Mouse (Mus musculus): ENCODE data around the gene Dhx29. TPM values are rescaled to one million over a fixed set of nuclear protein-coding genes. Genes with fewer than 3 reads are reported as not detected.

The Dhx29 gene
- polyA plus RNA-seq, 1 experiment from 2014 or later, result 37.5 TPM

- Histone ChIP-seq H3K9ac (replicated peaks) (no peak overlapping the region), H3K36me3 (no peaks in the 10 kb centered on the region), H3K27me3 (peaks cover 88% of the 10 kb centered on the region), H3K4me2 (replicated peaks) (peak overlapping the region; percentile 80), H3K4me1 (peaks cover 49% of the 10 kb centered on the region), H3K27ac (replicated peaks) (no peak overlapping the region), H3K9me3 (no peaks in the 10 kb centered on the region), H3K4me3 (peak overlapping the region; percentile 53)
- no peak for ATAC-seq (ENCODE audit: low FRiP score, low read depth)
- WGBS, result 2% methylated on average over 19 of the region's 19 CpGs
Measured at GRCm38 (mm10) chr13:112988866-112989265, 61.6 kb downstream of the Dhx29 start.

DNA sequence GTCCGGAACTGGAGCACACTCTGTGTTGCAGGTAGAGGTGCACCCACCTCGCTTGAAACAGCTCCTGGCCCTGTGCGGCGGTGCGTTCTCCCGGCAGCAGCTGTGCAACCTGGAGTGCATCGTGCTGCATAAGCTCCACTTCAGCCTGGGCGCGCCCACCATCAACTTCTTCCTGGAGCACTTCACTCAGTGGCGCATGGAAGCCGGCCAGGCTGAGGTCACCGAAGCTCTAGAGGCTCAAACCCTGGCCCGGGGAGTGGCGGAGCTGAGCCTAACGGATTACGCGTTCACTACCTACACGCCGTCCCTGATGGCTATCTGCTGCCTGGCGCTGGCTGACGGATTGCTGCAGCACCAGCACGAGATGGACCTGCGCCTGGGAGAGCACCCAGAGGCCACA is 62.3 kb downstream of the Dhx29 start:
- H3K27me3 ChIP-seq, result peaks cover 90% of the 10 kb centered on the region
- H3K4me2 ChIP-seq (replicated peaks), result 0 out of 2 replicates have a peak overlapping the region, but pooled peaks have one; percentile 17
- WGBS, result 1% methylated on average over 23 of the region's 23 CpGs
- ATAC-seq (ENCODE audit: low FRiP score, low read depth), result no peak
- no peaks in the 10 kb centered on the region for H3K9me3 ChIP-seq
- peaks cover 55% of the 10 kb centered on the region for H3K4me1 ChIP-seq
- no peak overlapping the region for H3K27ac ChIP-seq (replicated peaks)
- no peaks in the 10 kb centered on the region for H3K36me3 ChIP-seq
- H3K4me3 ChIP-seq, result peak overlapping the region; percentile 22; the same call in 1 of the 2 replicates
- H3K9ac ChIP-seq (replicated peaks), result no peak overlapping the region

DNA sequence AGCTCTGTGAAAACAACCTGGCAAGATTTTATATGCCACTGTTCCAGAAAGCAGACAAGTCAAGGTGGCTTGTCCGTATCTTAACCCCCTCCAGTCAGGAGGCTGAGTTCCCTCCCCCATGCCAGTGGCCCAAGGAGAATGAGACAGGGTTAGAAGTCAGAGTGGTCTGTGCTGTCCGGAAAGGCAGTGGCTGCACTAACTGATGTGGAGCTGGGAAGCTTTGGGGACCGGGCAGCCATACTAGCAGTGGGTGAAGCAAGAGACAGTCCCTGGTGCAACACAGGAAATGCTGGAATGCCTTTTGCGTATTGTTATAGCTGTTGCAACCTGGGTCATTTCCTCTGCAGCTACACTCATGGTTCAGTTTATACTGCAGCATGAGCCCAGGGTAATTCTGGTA is 63.1 kb downstream of the Dhx29 start:
- no peak for ATAC-seq (ENCODE audit: low FRiP score, low read depth)
- Histone ChIP-seq H3K4me2 (replicated peaks) (no peak overlapping the region), H3K4me3 (no peak overlapping the region), H3K4me1 (peaks cover 55% of the 10 kb centered on the region), H3K9me3 (no peaks in the 10 kb centered on the region), H3K27ac (replicated peaks) (no peak overlapping the region), H3K27me3 (peaks cover 95% of the 10 kb centered on the region), H3K9ac (replicated peaks) (no peak overlapping the region), H3K36me3 (no peaks in the 10 kb centered on the region)
- WGBS, result 16% methylated on average over 4 of the region's 4 CpGs

- Histone ChIP-seq H3K36me3 (no peaks in the 10 kb centered on the region), H3K4me2 (replicated peaks) (peak within 1 kb of the TSS; percentile 91), H3K4me1 (peaks cover 32% of the 10 kb centered on the region), H3K9me3 (no peaks in the 10 kb centered on the region), H3K27ac (replicated peaks) (no peak within 1 kb of the TSS), H3K4me3 (peak within 1 kb of the TSS; percentile 49), H3K27me3 (peaks cover 97% of the 10 kb centered on the region), H3K9ac (replicated peaks) (peak within 1 kb of the TSS; percentile 43)
- 0% methylated on average over 60 of the region's 63 CpGs for WGBS
- ATAC-seq (ENCODE audit: low FRiP score, low read depth), result peak; percentile 45
Measured at GRCm38 (mm10) chr13:112993531-112994152, 66.4 kb downstream of the Dhx29 start, which contains the start of gene Mcidas. TSS of gene Mcidas (plus strand) at chr13:112993845.

- peak; percentile 52 for ATAC-seq (ENCODE audit: low FRiP score, low read depth)
- Histone ChIP-seq H3K36me3 (no peaks in the 10 kb centered on the region), H3K4me2 (replicated peaks) (peak overlapping the region; percentile 91), H3K9ac (replicated peaks) (peak overlapping the region; percentile 43), H3K27ac (replicated peaks) (no peak overlapping the region), H3K9me3 (no peaks in the 10 kb centered on the region), H3K27me3 (peaks cover 97% of the 10 kb centered on the region), H3K4me1 (peaks cover 31% of the 10 kb centered on the region), H3K4me3 (peak overlapping the region; percentile 49)
- under 1% methylated on average over 25 of the region's 25 CpGs for WGBS
Measured at GRCm38 (mm10) chr13:112994191-112994590, 66.9 kb downstream of the Dhx29 start.

- no peak overlapping the region for H3K4me3 ChIP-seq
- H3K27ac ChIP-seq (replicated peaks), result no peak overlapping the region
- H3K27me3 ChIP-seq, result peaks cover 93% of the 10 kb centered on the region
- no peaks in the 10 kb centered on the region for H3K36me3 ChIP-seq
- no peak overlapping the region for H3K9ac ChIP-seq (replicated peaks)
- no peaks in the 10 kb centered on the region for H3K9me3 ChIP-seq
- H3K4me1 ChIP-seq, result peaks cover 25% of the 10 kb centered on the region
- WGBS, result 67% methylated on average over 4 of the region's 4 CpGs
- no peak for ATAC-seq (ENCODE audit: low FRiP score, low read depth)
- no peak overlapping the region for H3K4me2 ChIP-seq (replicated peaks)
Measured at GRCm38 (mm10) chr13:112996407-112996806, 69.2 kb downstream of the Dhx29 start.

DNA sequence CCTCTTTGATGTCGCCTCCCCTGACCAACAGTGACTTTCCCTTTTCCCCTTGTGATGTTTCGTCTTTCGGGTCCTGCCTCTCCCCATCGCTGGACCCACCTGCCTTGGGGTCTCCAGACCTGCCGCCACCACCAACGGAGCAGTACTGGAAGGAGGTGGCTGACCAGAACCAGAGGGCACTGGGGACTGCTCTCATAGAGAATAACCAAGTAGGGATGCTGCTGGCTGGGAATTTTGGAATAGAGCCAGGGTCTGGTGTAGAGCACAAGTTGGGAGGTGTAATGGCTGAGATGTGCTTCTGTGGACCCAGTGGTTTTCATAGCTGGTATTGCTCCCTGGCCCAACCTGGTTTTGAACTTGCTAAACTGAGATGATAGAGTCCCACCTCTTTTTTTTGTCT is 70.1 kb downstream of the Dhx29 start:
- no peak overlapping the region for H3K9ac ChIP-seq (replicated peaks)
- no peak for ATAC-seq (ENCODE audit: low FRiP score, low read depth)
- H3K4me3 ChIP-seq, result no peak overlapping the region
- peaks cover 94% of the 10 kb centered on the region for H3K27me3 ChIP-seq
- no peaks in the 10 kb centered on the region for H3K9me3 ChIP-seq
- H3K27ac ChIP-seq (replicated peaks), result no peak overlapping the region
- peaks cover 25% of the 10 kb centered on the region for H3K4me1 ChIP-seq
- 71% methylated on average over 6 of the region's 6 CpGs for WGBS
- H3K36me3 ChIP-seq, result no peaks in the 10 kb centered on the region
- no peak overlapping the region for H3K4me2 ChIP-seq (replicated peaks)

GRCm38 (mm10) chr13:112998427-112999201 is 71.4 kb downstream of the Dhx29 start:
- H3K9ac ChIP-seq (replicated peaks), result peak overlapping the region; percentile 58
- no peaks in the 10 kb centered on the region for H3K36me3 ChIP-seq
- under 1% methylated on average over 46 of the region's 46 CpGs for WGBS
- H3K27me3 ChIP-seq, result peaks cover 82% of the 10 kb centered on the region
- no peaks in the 10 kb centered on the region for H3K9me3 ChIP-seq
- no peak overlapping the region for H3K27ac ChIP-seq (replicated peaks)
- peak; percentile 28; the same call in 1 of the 2 replicates for ATAC-seq (ENCODE audit: low FRiP score, low read depth)
- H3K4me1 ChIP-seq, result peaks cover 18% of the 10 kb centered on the region
- H3K4me3 ChIP-seq, result peak overlapping the region; percentile 51
- peak overlapping the region; percentile 87 for H3K4me2 ChIP-seq (replicated peaks)

DNA sequence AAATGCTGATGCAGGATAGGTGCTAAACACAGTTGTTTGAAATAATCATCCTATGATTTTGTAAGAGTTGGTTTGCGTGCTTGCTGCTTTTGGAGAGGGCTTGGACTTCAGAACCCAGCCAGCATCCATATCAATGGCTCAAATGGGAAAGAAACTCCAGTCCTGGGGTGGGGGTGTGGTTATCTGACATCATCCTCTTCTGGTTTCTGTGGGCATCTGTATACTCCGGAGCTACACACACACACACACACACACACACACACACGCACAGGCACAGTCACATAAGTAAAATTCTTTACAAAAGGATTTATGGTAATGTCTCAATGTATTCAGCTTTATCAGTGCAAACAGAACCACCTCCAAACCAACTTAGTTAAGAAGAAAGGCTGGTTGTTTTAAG is 72.8 kb downstream of the Dhx29 start:
- WGBS, result 83% methylated on average over 3 of the region's 3 CpGs
- no peak overlapping the region for H3K4me3 ChIP-seq
- H3K9me3 ChIP-seq, result no peaks in the 10 kb centered on the region
- H3K4me1 ChIP-seq, result peaks cover 10% of the 10 kb centered on the region
- no peak for ATAC-seq (ENCODE audit: low FRiP score, low read depth)
- no peaks in the 10 kb centered on the region for H3K36me3 ChIP-seq
- no peak overlapping the region for H3K9ac ChIP-seq (replicated peaks)
- no peak overlapping the region for H3K27ac ChIP-seq (replicated peaks)
- no peak overlapping the region for H3K4me2 ChIP-seq (replicated peaks)
- peaks cover 67% of the 10 kb centered on the region for H3K27me3 ChIP-seq

DNA sequence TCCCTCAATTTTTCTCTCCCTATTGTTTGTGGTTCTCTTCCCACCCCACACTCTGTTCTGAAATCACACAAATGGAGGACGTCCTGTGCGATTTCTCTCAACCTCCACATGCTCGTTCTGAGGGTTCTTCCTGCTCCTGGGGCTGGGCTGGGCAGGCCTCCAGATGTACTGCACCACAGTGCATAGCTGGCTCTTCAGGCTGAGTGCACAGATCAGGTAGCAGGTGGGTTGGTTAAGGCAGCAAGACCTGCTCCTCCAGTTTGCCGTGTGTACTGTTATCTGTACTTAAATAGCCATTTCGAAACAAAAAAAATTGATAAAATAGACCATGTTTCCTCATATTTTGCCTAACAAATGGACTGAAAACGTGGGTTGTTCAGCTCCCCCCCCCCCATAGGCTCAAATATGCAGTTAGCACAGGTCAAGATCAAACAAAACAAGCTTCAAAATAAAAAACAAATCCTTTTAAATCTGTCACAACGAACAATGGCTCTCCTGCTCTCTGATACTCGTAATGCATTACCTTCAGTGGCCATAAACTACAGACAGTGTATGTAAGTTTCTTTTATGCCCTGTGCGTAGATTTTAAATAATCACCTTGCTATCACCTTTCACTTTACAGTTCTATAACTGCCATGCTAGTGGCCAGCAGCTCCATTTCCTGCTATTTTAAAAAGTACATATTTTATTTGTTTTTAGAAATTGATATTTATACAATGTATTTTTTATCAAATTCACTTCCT is 73.5 kb downstream of the Dhx29 start:
- H3K9me3 ChIP-seq, result no peaks in the 10 kb centered on the region
- H3K4me3 ChIP-seq, result no peak overlapping the region
- no peak overlapping the region for H3K27ac ChIP-seq (replicated peaks)
- H3K4me2 ChIP-seq (replicated peaks), result no peak overlapping the region
- ATAC-seq (ENCODE audit: low FRiP score, low read depth), result no peak
- no peak overlapping the region for H3K9ac ChIP-seq (replicated peaks)
- H3K27me3 ChIP-seq, result peaks cover 61% of the 10 kb centered on the region
- 73% methylated on average over 9 of the region's 9 CpGs for WGBS
- H3K4me1 ChIP-seq, result peaks cover 10% of the 10 kb centered on the region
- no peaks in the 10 kb centered on the region for H3K36me3 ChIP-seq

- 75% methylated on average over 6 of the region's 6 CpGs for WGBS
- no peak for ATAC-seq (ENCODE audit: low FRiP score, low read depth)
- no peak overlapping the region for H3K27ac ChIP-seq (replicated peaks)
Measured at GRCm38 (mm10) chr13:113012683-113013082, 85.4 kb downstream of the Dhx29 start.

More at GRCm38 (mm10) chr13:113012683-113013082, 85.4 kb downstream of the Dhx29 start:
- Histone ChIP-seq H3K36me3 (no peaks in the 10 kb centered on the region), H3K9ac (replicated peaks) (no peak overlapping the region), H3K4me3 (no peak overlapping the region), H3K4me1 (no peaks in the 10 kb centered on the region), H3K27me3 (no peaks in the 10 kb centered on the region), H3K9me3 (no peaks in the 10 kb centered on the region), H3K4me2 (replicated peaks) (no peak overlapping the region)
